Mouse (Mus musculus) spleen, postnatal 4 days (tissue): ENCODE data around the gene Naxe.

Source experiments
- DNase-seq, 2 experiments: peaks; one replicate each; pipeline ENCODE4 v3.0.0; 2022; ENCODE audit warnings: low spot score in 2 of 2

Gene Naxe

DNA sequence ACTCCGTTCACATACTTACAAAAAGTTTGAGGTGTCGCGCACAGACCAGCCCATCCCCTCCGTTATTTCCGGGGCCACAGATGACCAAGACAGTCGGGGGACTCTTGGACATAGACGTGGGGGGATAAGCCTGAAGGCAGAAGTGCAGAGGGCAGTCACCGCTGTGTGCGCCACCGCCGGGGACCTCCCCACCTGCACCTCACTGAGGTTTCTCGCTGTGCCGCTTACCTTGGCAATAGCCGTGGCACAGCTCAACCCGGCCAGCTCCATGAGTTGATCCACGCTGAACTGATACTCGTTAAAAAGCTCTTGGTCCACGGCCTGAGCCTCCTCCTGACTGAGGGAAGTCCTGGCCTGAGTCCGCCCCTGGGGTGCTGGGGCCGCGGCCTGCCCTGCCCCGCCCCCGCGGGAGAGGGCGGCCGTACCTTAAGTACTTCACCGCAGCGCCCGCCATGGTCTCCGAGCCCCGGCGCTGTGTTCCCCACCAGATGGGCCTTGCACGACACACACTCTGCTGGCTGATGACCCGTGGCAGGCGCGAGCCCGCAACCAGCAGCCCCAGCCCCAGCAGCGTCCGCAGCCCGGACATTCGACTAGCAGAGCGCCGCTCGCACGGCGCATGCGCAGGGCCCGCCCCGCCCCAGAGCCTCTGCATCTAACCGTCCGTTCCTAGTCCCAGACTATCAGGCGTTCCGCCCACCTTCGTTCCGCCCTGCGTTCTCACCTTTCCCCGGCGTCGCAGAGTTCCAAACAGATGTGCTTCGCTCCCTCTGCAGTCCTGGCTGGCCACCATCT is at the start of gene Naxe:
TSS of gene Naxe (minus strand) at position 594 of the 795 bp plus-strand sequence.
- peak; percentile 82 to 92 for DNase-seq

DNA sequence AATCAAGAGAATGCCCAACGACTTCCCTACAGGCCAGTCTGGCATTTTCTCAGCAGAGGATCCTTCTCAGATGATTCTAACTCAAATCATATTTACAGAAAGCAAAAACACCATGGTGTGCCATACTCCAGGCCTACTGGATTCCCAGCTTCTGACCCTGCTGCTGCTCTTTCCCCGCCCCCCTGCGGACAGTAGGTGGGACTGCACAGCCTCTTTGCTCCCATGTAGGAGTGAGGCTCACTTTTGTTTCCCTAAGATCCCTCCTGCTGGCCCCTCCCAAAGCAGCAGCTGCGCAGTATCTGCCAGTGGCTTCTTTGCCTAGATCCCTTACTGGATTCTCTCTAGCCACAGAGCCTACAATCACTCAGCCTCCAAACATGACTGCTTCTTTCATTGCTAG is 47.8 kb upstream of the Naxe start:
- DNase-seq, result no peak

DNA sequence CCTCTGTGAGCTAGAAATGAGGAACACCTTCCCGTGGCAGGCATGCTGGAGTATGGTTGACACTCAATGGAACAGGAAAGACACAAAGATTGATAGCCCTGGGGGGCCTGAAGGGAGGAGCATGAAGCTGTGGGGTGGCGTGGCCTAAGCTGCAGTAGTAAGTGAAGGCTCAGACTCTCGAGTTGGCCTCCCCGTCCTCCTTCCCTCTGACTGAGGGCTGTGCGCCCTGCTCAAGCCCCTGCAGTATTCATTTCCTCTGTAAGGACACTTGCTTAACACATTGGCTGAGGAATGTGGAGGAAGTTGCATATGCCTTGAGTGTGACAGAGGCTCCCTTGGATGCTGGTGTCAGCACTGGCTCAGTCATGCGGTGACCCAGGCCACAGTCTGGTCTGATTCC is 44.3 kb upstream of the Naxe start:
- DNase-seq, result no peak

DNA sequence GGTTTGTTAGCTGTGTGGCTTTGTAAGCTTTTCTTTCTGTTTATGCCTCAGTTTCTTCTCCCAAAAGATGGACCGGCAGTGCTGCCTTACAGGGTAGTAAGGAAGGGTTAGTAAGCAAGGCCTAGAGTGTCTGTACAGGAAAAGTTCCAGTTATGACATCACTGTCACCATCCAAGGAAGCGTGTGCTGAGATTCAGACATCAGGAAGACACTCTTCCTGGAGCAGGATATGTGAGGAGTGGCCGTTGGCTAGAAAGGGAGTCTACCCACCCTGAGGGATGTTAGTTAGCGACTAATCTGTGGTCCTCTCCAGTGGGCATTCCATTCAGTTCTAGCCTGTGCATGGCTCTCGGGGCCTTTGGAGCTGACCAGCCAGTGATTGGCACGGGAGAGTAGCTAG is 43.9 kb upstream of the Naxe start:
- no peak for DNase-seq

DNA sequence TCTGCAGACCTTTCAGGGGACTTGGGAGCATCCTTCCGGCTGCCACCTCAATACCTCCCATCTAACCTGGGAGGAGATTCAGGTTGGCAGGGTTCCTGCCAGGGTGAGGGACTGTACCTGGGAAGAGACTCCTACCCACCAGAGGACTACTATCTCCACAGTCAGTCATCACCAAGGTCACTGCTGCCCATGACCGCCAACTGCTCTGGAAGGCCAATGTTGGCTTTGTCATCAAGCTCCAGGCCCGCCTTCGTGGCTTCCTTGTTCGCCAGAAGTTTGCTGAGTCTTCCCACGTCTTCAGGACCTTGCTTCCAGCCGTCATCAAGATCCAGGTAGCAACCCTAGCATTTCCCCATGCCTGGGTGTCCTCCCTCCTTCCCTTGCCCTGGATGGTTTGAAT is 43.4 kb upstream of the Naxe start:
- DNase-seq, result no peak

DNA sequence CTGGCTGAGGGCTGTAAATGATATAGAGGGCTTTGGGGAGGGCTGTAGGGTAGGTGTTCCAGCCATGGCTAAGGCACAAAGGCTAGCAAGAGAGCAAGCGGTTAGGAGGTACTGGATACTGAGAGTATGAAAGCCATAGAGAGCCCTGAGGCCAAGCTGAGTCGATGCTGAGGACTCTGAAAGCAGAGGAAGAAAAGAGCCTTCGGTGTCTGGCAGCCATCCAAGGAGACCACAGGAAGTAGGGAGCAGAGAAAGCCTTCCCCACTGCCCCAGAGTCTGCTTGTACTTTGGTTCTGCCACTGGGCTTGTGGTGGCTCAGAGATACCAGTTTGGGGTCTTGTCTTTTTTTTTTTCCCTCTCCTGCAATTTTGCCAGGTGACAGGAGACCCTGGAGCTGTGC is 42.0 kb upstream of the Naxe start:
- DNase-seq, result no peak

DNA sequence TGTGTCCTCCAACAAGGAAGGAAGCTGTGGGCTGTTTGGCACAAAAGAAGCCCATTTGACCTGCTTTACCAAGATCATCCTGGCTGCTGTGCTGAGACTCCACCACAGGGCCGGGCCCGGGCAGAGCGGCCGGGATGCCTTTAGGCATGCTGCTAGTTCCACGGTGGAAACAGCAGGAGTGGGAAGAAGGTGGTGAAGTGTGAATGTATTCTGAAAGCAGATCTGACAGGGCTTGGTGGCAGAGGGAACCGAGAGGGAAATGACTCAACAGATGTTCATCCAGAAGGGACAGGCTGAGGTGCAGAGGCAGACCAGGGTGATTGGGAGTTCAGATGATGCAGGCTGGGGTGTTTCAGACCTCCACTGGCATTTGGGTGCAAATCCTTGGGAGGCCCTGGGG is 39.4 kb upstream of the Naxe start:
- DNase-seq, result no peak

DNA sequence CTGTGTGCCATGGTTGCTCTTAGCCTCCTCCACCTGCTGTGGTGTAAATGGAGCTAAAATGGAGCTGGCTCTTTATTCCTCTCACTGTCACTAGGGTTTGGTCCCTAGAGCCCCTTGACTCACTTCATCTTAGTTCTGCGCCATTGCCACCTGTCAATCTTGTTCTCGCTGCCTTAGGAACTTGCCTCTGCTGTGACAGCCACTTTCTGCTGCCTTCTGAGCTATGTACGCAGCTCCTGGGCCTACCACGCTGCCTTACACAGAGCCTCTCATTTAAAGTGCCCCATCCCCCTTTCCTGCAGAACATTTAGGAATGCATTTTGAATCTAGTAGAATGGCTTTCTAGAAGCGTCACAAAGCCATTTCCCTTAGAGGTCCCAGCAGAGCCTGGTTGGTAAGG is 35.8 kb upstream of the Naxe start:
- no peak for DNase-seq

DNA sequence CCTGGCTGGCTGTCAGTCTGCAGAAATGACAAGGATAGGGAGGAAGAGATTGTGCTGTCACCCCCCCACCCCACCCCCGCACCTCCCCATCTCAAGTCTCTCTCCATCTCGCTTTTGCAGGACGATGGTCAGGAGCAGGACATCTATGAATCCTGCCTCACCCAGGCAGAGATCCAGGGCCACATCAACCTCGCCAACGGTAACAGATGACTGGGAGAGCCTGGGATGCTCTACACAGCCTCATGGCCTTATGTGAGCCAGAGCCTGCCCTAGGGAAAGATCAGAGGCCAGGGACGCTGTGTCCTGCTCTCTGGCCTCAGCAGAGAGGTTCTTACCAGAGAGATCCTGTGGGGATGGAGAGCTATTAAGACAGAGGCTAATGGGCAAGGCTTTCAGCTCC is 32.3 kb upstream of the Naxe start:
- DNase-seq, result no peak

DNA sequence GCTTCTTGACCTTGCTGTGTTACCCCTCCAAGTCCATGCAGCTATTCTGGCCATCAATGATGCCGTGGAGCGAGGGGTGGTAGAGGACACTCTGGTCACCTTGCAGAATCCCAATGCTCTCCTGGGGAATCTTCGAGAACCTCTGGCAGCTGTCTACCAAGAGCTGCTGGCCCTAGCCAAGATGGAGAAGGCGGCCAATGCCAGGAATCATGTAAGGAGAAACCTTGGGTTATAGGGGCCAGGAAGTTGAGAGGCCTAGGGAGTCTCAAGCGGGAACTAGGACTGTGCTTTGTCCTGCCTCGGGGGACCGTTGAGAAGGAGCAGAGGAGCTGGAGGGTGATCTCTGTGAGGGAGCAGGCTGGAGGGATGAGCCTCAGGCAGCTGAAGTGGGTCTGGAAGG is 31.8 kb upstream of the Naxe start:
- DNase-seq, result no peak

DNA sequence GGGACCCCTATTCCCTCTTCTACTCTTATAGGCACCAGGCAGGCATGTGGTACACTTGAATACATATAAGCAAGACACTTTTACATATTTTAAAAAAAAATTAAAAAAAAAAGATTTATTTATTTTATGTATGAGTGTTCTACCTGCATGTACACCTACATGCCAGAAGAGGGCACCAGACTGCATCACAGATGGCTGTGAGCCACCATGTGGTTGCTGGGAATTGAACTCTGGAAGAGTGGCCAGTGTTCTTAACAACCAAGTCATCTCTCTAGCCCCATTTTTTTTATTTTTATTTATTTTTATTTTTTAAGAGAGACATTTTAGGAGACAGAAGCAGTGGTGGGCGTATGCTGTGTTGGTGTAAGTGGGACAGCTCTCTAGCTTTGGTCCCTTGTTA is 29.4 kb upstream of the Naxe start:
- DNase-seq, result no peak

DNA sequence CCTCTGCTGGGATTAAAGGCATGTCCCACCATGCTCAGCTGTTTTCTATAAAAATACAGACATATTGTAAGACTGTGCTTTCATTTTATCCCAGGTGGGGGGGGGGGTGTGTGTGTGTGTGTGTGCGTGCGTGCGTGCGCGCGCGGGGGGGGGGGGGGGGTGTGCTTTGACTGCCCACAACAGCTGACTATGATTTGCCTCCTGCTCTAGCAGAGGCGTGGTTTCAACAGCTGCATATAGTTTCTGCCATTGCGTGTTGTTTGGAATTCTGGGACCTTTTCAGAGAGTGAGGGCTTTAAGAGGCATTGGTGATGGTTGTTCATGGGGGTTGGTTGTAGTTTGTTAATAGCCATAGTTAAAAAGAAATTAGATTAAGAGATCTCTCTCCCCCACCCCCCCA is 27.2 kb upstream of the Naxe start:
- DNase-seq, result no peak

DNA sequence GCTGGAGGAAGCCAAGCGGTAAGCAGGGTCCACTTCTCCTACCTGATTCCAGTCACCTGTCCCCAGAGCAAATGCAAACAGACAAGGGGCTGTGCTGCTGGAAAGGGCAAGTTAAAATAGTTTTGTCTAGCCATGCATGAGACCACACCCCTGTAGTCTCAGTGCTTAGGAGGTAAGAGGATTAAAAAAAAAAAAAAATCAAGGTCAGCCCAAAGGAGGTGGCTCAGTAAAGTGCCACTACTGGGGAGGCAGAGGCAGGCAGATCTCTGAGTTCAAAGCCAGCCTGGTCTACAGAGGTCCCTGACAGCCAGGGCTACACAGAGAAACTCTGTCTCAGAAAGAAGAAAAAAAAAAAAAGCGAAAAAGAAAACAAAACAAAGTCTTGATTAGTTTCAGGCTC is 25.7 kb upstream of the Naxe start:
- DNase-seq, result no peak

DNA sequence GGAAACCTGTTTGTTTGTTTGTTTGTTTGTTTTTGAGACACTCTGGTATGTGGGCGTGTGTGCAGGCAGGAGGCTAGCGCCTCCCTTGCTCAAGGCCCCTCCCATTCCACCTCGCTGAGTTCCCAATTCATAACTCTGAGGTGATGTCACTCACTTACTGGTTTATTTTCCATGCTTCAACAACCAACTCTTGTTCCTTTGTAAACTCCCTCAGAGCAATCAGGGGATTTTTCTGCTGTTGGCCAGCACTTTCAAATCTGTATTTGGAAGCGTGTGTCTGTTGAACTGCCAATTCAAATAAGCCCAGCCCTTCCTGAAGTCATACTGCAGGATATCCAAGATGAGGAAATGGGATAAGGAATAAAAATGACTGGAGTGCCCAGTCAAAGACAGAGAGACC is 24.4 kb upstream of the Naxe start:
- DNase-seq, result no peak

DNA sequence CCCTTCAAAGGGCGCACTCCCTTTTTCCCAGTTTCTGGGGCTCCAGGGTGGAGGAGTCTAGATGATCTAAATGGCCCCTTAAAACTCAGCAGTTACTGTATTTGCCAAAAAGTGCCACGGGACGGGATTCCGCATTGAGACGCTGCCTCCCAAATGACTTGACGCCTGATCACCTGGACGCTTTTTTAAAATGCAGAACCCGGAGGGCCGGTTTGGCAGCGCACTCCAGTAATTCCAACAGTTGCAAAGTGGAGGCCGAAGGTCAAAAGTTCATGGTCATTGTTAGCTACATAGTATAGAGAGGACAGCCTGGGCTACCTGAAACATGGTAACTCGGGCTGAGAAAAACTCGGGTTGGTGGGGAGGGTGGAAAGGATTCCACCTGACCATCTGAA is 23.9 kb upstream of the Naxe start:
- DNase-seq, result no peak

DNA sequence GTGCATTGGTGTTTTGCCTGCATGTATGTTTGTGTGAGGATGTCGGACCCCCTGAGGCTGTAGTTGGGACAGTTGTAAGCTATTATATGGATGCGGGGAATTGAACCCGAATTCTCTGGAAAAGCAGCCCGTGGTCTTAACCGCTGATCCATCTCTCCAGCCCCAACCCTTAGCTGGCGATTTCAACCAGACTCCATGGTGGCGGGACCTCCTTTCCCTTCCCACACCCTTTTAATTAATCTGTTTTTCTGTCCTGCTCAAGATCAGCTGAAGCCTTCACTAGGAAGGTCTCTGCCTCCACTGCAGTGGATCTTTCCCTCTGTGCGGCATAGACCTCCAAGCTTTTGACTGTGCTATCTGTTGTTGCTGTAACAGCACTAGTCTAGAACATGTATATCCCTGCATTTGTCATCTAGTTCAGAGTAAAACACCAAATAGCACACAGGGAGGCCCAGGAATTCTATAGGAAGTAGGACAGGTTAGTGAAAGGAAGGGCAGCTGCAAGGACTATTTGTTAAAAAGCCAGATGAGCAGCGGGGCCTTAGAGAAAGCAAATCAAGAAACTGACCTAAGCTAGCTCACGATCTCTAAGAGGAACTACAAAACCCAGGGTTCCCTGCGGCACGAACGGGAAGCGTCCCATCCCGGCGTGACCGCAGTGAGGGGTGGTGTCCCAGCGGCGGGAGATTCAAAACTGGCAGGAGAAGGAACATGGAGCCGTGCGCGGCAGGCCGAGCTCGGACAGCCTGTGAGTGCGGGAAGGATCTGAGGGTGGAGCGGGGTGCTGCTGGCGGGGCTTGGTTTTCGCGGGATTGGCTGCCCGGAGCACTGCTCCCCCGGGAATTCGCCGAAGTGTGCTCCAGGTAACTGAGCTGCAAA is 23.3 kb upstream of the Naxe start, which contains the start of gene Iqgap3:
TSS of gene Iqgap3 (plus strand) at position 627 of the 879 bp plus-strand sequence.
- DNase-seq, result peak; percentile 83 to 92

DNA sequence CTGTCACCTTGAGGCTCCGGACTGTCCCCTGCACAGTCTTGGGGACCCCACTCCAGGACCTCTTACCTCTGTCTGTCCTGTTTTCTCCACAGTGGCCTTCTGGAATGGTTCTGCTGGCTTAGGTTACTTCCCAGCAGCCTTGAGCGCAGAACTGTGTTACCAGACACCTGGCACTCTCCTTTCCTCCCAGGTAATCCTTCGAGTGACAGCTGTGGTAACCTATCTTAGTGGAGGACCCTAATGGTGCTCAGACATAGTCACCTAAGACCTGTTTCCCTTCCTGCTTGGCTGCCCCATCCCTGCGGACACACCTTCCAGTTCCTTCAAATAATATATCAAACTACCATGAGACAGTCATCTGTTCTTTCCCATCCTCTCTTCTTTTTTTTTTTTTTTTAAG is 19.9 kb upstream of the Naxe start, which contains the start of gene Ttc24:
TSS of gene Ttc24 (minus strand) at position 101 of the 400 bp plus-strand sequence.
- no peak for DNase-seq

DNA sequence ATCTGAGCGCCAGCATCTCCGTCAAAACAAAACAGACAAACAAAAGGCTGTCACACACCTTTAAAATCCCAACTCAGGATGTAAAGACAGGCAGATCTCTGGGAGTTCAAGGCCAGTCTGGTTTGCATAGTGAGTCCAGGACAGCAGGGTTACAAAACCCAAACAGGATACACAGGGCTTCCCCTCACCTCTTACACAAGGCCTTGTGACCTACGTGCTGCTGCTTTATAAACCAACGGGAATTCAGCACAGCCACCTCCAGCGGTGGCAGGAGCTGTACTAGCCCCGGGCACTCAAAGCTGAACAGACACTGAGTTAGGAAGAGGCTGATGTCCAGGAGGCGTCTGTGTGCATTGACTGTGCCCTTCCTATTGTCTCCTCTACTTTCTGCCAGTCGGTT is 19.1 kb upstream of the Naxe start:
- no peak for DNase-seq

DNA sequence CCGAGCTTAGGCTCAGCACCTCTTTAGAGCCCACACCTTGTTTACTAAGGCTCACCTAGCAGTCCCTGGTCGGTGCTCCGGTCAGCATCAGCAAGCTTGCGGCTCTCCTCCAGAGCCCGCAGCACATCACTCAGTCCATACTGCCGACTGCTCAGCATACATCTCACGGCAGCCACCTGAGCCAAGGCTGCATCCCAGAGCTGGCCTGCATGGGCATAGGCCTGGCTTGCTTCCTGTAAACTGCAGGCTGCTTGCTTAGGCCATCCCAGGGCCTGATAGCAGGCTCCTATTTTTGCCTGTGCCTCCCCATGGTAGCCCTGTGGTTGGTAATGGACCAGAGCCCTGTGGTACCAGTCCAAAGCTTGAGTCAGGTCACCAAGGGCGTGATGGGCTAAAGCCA is 16.5 kb upstream of the Naxe start:
- no peak for DNase-seq

DNA sequence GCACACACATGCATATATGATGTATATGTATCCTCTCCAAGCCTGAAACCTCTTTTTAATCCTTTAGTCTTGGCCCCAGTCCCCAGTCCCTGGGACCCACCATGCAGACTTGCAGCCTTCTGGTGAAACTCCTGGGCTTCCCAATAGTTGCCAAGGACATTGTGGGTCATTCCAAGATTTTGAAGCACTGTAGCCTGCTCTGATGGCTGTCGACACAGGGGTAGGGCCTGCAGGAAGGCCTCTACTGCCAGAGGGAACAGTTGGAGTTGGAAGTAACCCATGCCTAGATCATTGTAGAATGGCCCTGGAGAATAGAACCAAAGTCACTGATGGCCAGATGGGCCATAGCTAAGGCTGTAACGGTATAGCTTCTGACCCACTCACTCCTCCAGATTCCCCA is 16.1 kb upstream of the Naxe start:
- no peak for DNase-seq

DNA sequence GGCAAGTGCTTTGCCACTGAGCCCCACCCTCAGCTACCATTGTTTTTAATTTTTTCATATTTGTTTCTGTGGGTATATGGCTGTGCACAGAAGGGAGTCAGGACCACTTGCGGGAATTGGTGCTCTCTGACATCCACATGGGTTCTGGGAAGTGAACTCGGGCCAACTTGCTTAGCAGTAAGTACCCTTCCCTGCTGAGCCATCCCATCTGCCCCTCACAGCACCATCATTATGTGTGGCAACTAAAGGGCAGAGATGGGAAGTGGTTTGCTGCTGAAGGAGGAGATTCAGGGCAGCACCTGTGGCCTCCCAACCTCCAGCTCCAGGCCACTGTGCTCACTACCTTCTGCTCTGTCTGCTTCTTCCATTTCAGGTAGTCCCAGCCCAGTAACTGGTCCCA is 15.3 kb upstream of the Naxe start:
- no peak for DNase-seq

DNA sequence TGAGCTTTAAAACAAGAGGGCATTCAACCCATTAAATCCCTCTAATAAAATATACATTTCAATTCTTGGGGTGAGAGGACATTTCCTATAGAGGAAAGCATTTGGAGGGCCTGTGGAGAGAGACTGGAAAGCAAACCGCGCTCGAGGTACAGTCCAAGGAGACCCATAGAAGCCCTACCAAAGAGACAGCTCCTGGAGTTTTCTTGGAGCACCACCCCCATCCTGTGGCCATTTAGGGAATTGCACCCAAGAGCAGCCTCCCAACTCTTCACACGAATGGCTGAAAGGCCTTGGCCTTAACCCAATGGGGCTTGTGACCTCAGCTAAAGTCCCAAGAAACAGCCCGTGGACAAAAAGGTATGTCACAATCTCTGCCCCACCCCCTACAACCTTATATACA is 13.5 kb upstream of the Naxe start:
- DNase-seq, result peak; percentile 78 to 91

DNA sequence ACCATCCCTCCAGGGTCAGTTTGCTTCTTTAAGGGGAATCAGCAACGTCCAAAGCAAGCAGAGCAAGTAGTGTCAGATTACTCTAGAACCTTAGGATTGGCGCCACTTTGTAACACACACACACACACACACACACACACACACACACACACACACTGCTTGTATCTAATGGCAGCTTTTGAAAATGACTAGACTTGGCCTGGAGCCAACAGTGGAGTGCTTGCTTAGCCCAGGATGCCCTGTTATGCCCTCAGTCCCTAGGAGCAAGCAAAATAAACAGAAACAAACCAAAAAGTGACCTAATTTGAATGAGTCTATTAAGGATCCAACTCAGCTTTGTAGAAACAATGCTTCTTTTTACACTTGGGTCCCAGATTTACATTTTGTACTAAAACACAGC is 10.1 kb upstream of the Naxe start:
- no peak for DNase-seq
